Mouse (Mus musculus): ENCODE data around the gene Pacrg.
A peak's percentile ranks its signal among the peaks of the same experiment; 100 is the strongest.

Pacrg gene

GRCm38 (mm10) chr17:10439815-10440214, 400.3 kb downstream of the Pacrg start:
- no peak for DNase-seq

- no peak for DNase-seq
Observed at GRCm38 (mm10) chr17:10434867-10435266, 405.2 kb downstream of the Pacrg start.

DNA sequence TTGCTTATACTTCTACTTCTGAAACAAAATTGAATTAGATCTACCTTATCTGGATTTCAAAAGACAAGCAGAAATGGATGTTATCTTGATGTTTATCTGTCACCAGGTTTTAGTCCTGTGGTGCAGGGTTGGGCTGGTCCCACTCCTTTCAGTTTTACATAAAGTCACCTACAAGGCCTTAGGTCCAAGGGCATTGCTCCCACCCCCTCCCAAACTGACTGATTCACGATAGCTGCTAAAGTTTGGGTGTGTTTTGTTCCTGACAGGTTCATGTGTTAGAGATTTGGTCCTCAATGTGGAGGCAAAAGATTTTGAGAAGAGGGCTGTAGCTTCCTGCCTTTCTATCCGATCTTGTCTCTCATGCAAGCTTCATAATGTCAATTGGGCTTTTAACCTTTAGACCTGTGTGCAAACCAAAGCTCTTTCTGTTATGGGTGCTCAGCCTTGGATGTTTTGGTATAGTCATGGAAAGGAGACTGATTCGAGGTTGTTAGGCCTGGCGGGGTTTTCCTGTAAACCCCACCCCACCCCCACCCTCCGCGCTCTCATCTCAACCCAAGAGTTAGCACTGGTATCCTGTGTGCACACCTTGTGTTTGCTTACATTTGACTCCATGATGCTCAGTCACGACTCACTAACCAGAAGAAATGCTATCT, 407.5 kb downstream of the Pacrg start:
- DNase-seq = no peak

- DNase-seq = no peak
Observed at GRCm38 (mm10) chr17:10431849-10432524, 408.1 kb downstream of the Pacrg start.

GRCm38 (mm10) chr17:10430831-10431230, 409.3 kb downstream of the Pacrg start:
- DNase-seq = no peak

DNA sequence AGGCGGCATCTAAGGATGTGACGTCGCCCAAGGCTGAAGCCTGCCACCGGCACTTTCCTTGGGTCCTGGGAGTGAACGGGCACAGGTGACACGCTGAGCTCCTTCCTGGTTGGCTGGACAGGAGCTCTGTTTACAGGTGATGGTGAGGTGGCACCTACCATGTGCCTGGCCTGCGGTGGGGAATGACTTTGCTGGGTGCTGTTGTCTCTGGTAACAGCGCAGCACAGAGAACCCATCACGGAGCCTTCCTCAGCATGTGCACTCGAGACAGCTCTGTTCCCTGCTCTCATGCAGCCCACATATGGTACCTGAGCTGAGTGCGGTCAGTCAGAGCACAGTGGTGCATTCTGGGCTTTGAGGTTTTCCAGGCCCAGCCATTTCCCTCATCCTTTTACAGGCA, 410.7 kb downstream of the Pacrg start:
- DNase-seq = no peak

DNA sequence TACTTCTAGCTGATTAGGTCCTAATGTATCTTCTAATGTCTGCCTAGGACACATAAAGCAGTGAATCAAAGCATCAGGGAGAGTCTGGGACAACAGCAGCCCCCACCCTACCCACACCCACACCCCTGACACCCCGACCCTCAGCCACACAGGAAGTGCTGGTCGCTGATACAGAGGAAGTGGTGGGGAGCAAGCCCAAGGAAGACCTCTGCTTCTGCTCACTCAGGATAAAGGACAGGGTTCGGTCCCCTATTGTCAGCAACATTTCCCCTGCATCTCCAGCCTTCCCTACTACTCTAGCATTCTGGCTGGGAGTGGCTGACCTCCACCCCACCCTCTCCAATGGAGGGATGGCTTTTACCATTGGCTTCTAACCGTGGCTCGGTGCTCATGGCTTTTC, 414.8 kb downstream of the Pacrg start:
- no peak for DNase-seq

DNA sequence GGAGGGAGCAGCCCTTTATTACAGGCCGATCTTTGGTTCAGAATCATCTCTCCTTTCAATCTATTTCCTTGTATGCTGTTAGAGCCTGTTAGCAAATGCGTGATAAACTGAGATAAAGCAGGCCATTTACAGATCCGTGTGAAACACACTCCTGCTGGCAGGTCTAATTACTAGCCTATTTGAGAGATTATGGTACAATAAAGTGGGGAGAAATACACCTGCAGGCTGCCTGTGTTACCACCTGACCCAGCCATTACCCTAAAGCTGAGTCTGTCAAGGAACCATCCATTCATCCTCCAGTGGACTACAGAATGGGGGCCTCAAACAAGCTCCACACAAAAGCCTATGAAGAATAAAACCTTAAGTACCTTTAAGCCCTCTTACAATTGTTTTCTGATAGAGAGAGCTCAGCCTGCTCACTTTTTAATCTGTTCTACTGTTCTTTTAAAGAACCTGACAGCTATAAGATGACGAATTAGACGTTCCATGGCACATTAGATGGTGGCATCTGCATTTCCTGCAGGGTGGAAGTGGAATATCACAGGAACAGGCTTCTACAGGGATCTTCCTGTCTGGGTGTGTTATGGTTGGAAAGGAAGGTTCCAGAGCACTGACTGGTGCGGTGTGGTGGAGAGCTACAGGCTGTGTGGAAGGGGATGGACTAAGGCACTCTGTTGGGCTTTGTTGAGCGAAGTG, 422.4 kb downstream of the Pacrg start:
- no peak for DNase-seq

GRCm38 (mm10) chr17:10416995-10417394, 423.1 kb downstream of the Pacrg start:
- no peak for DNase-seq

DNA sequence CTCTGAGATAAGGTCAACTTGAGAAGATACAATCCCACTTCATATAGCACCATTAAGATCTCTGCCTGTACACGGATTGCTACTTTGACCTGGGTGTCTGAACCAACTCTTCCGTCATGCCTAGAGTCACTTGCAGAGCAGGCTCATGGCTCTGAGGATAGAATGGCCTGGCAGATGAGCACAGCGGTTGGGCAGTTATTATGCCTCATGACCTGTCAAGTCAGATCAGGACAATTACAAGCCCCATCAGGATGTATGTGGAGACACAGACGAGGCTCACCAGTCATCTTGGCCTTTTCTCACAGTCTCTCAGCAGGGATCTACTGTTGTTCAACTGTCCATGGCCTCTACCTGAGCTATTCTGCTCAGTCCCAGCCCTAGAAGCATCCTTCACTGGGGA, 424.0 kb downstream of the Pacrg start:
- DNase-seq = no peak

DNA sequence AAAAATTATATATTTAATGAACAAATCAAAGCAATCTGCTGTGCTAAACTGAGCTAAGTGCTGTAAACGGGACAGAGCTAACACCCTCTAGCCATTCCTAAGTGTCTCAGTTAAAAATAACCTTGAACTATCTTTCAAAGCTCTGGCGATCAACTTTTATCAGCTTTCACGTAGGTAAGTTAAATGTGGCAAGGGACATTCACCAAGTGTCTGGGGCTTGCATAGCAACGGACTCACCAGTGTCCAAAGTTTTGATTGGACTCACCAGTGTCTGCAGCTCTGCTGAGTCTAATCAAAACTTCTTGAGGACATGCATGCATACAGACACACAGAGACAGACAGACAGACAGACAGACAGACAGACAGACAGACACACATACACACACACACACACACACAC, 425.7 kb downstream of the Pacrg start:
- DNase-seq = no peak

DNA sequence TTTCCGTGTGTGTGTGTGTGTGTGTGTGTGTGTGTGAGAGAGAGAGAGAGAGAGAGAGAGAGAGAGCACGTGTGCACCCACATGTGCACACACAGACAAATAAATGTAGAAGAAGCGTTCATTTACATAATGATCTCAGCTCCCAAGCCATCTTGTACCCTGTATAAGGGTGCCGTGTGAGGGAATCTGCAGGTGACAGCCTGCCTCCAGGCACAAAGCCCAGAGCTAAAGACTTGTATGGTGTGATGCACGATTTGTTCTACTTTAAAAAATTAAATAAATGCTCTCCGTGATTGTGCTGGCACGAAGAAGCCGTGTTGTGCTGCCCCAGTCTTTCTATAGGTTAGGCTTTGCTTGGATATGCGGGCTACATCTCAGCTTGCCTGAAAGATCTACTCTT, 426.2 kb downstream of the Pacrg start:
- DNase-seq = no peak

DNA sequence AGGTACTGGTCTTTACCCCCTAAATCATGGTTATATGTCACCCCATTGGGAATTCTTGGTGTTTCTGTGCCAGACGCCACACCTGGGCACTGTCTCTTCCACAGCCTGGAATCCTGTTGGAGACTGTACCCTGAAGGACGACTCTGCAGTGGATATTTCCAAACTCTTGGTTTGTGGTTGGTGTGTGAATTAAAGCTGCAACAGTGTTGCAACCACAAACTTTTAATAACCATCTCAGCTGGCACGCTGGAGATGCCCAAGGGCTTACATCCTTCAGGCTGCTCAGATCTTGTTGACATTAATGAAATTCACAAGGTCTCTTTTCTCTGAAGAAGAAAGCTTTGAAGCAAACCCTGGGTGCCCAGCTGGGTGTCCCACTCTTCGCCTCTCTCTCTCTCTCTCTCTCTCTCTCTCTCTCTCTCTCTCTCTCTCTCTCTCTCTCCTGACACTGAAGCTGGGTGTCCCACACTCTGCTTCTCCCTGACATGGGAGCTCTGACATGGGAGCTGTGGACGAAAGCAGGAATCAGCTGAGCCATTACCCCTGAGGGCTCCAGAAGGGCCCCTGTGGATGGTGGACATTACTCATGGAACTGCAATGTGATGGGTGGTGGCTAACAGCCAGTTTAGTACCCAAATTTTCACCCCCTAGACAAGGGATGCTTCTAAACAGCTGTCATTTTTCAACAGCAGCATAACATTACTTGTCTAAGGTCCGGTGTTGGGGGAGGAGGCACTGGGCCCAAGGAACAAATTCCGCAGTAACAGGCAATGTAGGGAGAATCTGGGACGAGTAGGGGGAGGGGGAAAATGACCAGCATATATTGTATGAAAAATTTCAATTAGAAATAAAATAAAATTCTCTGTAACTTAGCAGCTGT, 429.3 kb downstream of the Pacrg start:
- no peak for DNase-seq

GRCm38 (mm10) chr17:10408681-10409081, 431.4 kb downstream of the Pacrg start:
- DNase-seq = peak; percentile 27

- no peak for DNase-seq
Observed at GRCm38 (mm10) chr17:10407031-10407722, 432.9 kb downstream of the Pacrg start.

GRCm38 (mm10) chr17:10406311-10406710, 433.8 kb downstream of the Pacrg start:
- DNase-seq = no peak

DNA sequence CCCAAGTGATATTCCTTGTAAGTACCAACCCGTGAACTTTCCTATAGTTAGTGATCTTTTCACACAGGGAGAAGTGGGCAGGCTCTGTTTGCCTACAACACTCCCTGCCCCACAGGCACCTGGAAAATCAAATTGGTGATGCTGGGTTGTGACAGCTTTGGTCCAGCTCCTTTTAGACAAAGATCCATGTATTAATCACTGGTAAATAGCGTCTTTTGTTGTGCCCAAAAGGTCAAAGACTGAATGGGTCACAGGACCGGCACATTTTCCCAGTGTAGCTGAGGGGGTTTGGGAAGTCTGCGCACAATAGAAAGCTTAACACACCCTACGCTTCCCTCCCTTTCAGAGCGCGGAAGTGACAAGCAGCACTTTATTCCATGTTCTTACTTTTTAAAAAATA, 434.2 kb downstream of the Pacrg start:
- no peak for DNase-seq

- no peak for DNase-seq
Observed at GRCm38 (mm10) chr17:10403186-10403585, 436.9 kb downstream of the Pacrg start.

GRCm38 (mm10) chr17:10402064-10402640, 438.0 kb downstream of the Pacrg start:
- no peak for DNase-seq

DNA sequence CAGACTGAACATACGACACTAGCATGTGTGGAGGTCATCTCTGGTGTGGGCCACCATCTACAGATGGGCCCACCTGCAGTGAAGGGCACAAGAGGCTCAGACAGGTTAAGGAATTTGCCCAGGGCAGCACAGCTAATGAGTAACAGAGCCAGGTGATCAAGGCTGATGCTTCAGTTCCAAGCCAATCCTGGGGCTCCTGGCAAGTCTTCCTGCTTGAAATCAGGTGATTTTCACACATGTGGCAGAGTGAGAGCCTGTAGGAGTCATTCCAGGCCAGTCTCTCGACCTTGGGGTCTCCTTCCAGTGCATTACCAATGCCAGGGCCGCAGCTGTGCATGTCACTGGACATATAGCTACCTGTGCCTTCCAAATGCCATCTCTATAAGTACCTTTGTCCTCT, 438.6 kb downstream of the Pacrg start:
- DNase-seq = peak; percentile 66

DNA sequence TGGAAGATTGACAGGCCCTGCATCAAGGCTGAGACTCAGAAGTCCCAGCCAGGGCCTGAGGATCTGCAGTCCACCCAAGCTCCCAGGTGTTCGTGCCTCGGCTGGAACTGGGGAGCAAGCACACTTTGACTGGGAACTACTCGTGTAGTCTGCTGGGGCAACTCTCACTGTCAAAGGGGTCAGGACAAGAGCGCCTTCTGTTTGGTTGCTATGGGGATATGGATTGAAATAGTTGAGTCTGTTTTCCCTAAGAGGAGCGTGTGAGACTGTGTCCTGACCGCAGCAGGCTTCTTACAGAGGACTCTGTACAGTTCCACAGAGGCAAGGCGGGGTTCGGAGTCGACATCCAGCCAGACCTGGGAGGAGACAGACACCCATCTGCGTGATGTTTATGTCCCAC, 440.4 kb downstream of the Pacrg start:
- no peak for DNase-seq

GRCm38 (mm10) chr17:10398871-10399270, 441.2 kb downstream of the Pacrg start:
- no peak for DNase-seq

All from kidney, adult 11 months (tissue).